Mouse (Mus musculus) G1E (cell line): ENCODE data around the gene Smyd2. TPM values are rescaled to one million over a fixed set of nuclear protein-coding genes. Genes with fewer than 3 reads are reported as not detected.

Experiments used
- ATAC-seq: 2 replicates; pipeline ENCODE4 v1.8.0; 2016; ENCODE audit warnings: mild to moderate bottlenecking; ENCODE audit not compliant: insufficient number of reproducible peaks, poor library complexity, low FRiP score, severe bottlenecking; ENCODE audit errors: extremely low read depth
- DNase-seq: peaks from one replicate; pipeline ENCODE4 v3.0.0; 2012; ENCODE audit warnings: low spot score
- H3K27me3 ChIP-seq: 2 replicates; pipeline ENCODE4 v1.6.1; 2012; ENCODE audit warnings: mild to moderate bottlenecking, low read length, inconsistent platforms; ENCODE audit not compliant: insufficient read depth
- H3K36me3 ChIP-seq: replicated peaks from 2 replicates; pipeline ENCODE3; 2012; ENCODE audit warnings: mild to moderate bottlenecking, inconsistent platforms
- H3K4me1 ChIP-seq: 2 replicates; pipeline ENCODE4 v1.6.1; 2012; ENCODE audit warnings: low read depth, low read length, inconsistent platforms, mixed read lengths; ENCODE audit not compliant: insufficient read depth
- H3K4me3 ChIP-seq: 2 replicates; pipeline ENCODE4 v1.5.1; 2012; ENCODE audit warnings: low read depth, mild to moderate bottlenecking, inconsistent platforms, low read length, moderate library complexity, mixed read lengths
- H3K9me3 ChIP-seq: replicated peaks from 2 replicates; pipeline ENCODE4 v1.6.1; 2012; ENCODE audit warnings: inconsistent platforms
- CTCF ChIP-seq: IDR thresholded peaks from 2 replicates; pipeline ENCODE4 v1.5.1; 2012; ENCODE audit warnings: low read depth, low read length, inconsistent platforms, mixed read lengths
- GATA1 ChIP-seq: IDR thresholded peaks from 2 replicates; pipeline ENCODE4 v1.6.1; 2012; ENCODE audit warnings: borderline replicate concordance, low read length, inconsistent platforms, mixed read lengths
- GATA2 ChIP-seq: IDR thresholded peaks from 2 replicates; pipeline ENCODE4 v1.6.1; 2012; ENCODE audit warnings: low read depth, low read length, inconsistent platforms, borderline replicate concordance
- POLR2AphosphoS5 ChIP-seq: IDR thresholded peaks from 2 replicates; pipeline ENCODE4 v1.6.1; 2012; ENCODE audit warnings: low read depth, low read length, inconsistent platforms; ENCODE audit not compliant: insufficient replicate concordance
- TAL1 ChIP-seq: conservative IDR thresholded peaks from 2 replicates; pipeline ENCODE4 v1.6.1; 2012; ENCODE audit warnings: low read depth, low read length, inconsistent platforms, mixed read lengths
- polyA plus RNA-seq: library from polyadenylated mRNA; stranded (reverse); fragments of >175 nt; gene quantifications from 2 replicates; pipeline ENCODE4 v1.2.3, GENCODE M21; 2012
- total RNA-seq, 2 experiments: library from RNA; stranded (forward) in 1 of 2; stranded (reverse) in 1 of 2; fragments of 200-1000 nt in 1 of 2; fragments of >200 nt in 1 of 2; fragmentation: Nextera tagmentation in 1 of 2; gene quantifications; 2 replicates each; pipeline ENCODE4 v1.2.3; 2014 to 2017

Smyd2 gene
- total and polyA plus RNA-seq, 3 experiments = not detected

GRCm38 (mm10) chr1:189879965-189880364 lies 42.2 kb downstream of the Smyd2 start:
- no peaks in the 10 kb centered on the region for H3K4me1 ChIP-seq
- no peaks in the 10 kb centered on the region for H3K36me3 ChIP-seq
- H3K9me3 ChIP-seq = peaks cover 84% of the 10 kb centered on the region
- TF ChIP-seq TAL1 = no peak
- TF ChIP-seq GATA1 = no peak
- H3K27me3 ChIP-seq = 0 out of 2 replicates have a peak, but pooled peaks cover 2% of the 10 kb centered on the region
- ATAC-seq (no peak), DNase-seq (no peak)
- H3K4me3 ChIP-seq = no peak overlapping the region; the same call in 1 of the 2 replicates

GRCm38 (mm10) chr1:189879212-189879611 lies 43.0 kb downstream of the Smyd2 start:
- no peak for ATAC-seq
- no peak for DNase-seq
- H3K4me3 ChIP-seq = no peak overlapping the region
- H3K27me3 ChIP-seq = 0 out of 2 replicates have a peak, but pooled peaks cover 2% of the 10 kb centered on the region
- H3K36me3 ChIP-seq = no peaks in the 10 kb centered on the region
- no peak for TF ChIP-seq CTCF
- TF ChIP-seq TAL1 = no peak
- no peak for TF ChIP-seq GATA1
- no peak for TF ChIP-seq POLR2AphosphoS5
- no peak for TF ChIP-seq GATA2
- H3K9me3 ChIP-seq = peaks cover 83% of the 10 kb centered on the region
- no peaks in the 10 kb centered on the region for H3K4me1 ChIP-seq

DNA sequence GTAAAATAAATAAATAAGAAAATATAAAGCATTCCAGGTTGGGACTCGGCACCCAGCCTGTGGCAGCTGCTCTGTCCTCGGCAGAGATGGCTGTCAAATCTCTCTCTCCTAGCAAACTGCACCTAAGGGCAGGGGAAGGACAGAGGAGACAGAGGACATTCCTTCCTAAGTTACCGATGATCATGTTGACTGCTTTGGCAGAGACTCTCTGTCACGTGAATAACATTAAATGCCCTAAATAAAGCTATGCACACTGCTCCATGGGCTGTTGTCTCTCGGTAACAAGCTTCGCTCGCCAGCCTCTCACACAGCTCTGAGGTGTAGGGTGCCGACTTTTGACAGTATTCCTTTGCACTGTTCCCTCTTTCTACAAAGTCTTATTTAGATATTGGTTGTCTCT lies 46.0 kb downstream of the Smyd2 start:
- no peaks in the 10 kb centered on the region for H3K4me1 ChIP-seq
- H3K9me3 ChIP-seq = peaks cover 83% of the 10 kb centered on the region
- DNase-seq = no peak
- no peak for ATAC-seq
- no peaks in the 10 kb centered on the region for H3K27me3 ChIP-seq
- H3K36me3 ChIP-seq = no peaks in the 10 kb centered on the region
- H3K4me3 ChIP-seq = no peak overlapping the region
- TF ChIP-seq POLR2AphosphoS5 (no peak), GATA2 (no peak), CTCF (no peak), TAL1 (no peak), GATA1 (no peak)

DNA sequence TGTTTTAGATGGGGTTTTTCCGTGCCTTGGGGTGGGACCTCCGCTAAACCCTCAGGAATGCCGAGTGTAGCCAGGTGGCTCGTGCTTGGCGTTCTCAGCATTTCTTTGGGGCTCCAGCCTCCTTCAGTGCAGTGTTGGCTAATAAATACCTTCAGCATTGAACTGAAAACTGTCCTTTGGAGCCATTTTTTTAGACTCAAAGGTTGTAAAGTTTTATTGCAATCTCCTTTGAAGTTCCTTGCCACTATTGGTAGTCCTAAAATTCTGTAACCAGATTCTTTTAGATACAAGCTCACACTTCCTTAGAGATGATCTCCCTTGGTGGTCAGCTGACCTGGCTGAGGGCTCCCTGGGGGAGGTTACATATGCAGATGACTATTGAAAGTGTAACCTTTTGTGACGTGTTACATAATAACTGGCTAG lies 46.7 kb downstream of the Smyd2 start:
- Histone ChIP-seq H3K4me3 (no peak overlapping the region), H3K36me3 (no peaks in the 10 kb centered on the region), H3K27me3 (no peaks in the 10 kb centered on the region), H3K4me1 (no peaks in the 10 kb centered on the region), H3K9me3 (peaks cover 83% of the 10 kb centered on the region)
- DNase-seq (no peak), ATAC-seq (no peak)
- TF ChIP-seq TAL1 (no peak), CTCF (no peak), POLR2AphosphoS5 (no peak), GATA2 (no peak), GATA1 (no peak)

DNA sequence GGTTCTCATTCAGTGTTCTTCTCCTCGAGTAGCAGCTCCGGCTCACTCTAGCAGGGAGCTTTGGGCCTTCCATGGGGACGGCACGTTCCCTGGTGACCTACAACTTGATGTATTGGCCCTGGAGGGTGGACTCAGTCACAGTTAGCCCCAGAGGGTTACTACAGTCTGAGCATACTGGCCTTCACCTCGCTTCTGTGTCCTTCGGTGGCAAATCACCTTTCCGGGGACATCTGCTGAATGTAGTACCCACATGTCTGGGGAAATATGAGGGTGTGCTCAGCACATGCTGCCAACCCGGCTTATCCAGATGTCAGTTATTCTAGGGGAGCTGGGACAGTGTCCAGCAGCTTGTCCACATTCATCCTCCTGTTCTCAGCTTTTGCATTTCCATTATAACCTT lies 48.6 kb downstream of the Smyd2 start:
- no peak overlapping the region for H3K4me3 ChIP-seq
- no peaks in the 10 kb centered on the region for H3K36me3 ChIP-seq
- H3K9me3 ChIP-seq = peaks cover 81% of the 10 kb centered on the region
- ATAC-seq (no peak), DNase-seq (no peak)
- no peaks in the 10 kb centered on the region for H3K27me3 ChIP-seq
- no peaks in the 10 kb centered on the region for H3K4me1 ChIP-seq
- TF ChIP-seq TAL1 (no peak), GATA2 (no peak), GATA1 (no peak), CTCF (no peak), POLR2AphosphoS5 (no peak)

DNA sequence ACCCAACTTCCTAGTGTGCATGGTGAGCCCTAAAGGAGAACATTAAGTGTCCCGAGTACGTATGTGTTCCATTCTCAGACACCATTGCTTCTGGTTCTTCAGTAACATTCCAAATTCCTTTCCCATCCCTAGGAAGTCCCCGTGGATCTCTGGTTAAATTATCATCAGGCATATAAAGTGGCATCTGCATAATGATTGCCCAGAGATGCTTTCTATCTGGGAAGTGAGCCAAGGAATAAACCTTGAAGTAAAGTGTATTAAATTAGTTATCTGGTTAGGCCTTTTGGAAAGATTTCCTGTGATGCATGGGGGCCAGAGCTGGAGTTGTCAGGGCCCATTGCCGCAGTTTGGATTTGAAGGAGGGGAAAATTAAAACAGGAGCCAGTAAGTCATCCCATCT lies 50.1 kb downstream of the Smyd2 start:
- ATAC-seq (no peak), DNase-seq (no peak)
- no peaks in the 10 kb centered on the region for H3K4me1 ChIP-seq
- peaks cover 86% of the 10 kb centered on the region for H3K9me3 ChIP-seq
- no peaks in the 10 kb centered on the region for H3K36me3 ChIP-seq
- TF ChIP-seq TAL1 (no peak), POLR2AphosphoS5 (no peak), GATA2 (no peak), GATA1 (no peak), CTCF (no peak)
- no peak overlapping the region for H3K4me3 ChIP-seq
- H3K27me3 ChIP-seq = no peaks in the 10 kb centered on the region

- Histone ChIP-seq H3K9me3 (peaks cover 88% of the 10 kb centered on the region), H3K27me3 (no peaks in the 10 kb centered on the region), H3K4me3 (no peak overlapping the region), H3K36me3 (no peaks in the 10 kb centered on the region), H3K4me1 (no peaks in the 10 kb centered on the region)
- TF ChIP-seq GATA2 (no peak), POLR2AphosphoS5 (no peak), CTCF (no peak), GATA1 (no peak), TAL1 (no peak)
- ATAC-seq (no peak), DNase-seq (no peak)
These were observed 50.5 kb downstream of the Smyd2 start for GRCm38 (mm10) chr1:189871625-189872024.
